Mouse (Mus musculus): ENCODE results near the gene Crhbp. TPM values are rescaled to one million over a fixed set of nuclear protein-coding genes. Genes with fewer than 3 reads are reported as not detected.
A peak's percentile ranks its signal among the peaks of the same experiment; 100 is the strongest.

Gene Crhbp
- polyA plus RNA-seq, 1 experiment from 2014 or later = 0.16 TPM

DNA sequence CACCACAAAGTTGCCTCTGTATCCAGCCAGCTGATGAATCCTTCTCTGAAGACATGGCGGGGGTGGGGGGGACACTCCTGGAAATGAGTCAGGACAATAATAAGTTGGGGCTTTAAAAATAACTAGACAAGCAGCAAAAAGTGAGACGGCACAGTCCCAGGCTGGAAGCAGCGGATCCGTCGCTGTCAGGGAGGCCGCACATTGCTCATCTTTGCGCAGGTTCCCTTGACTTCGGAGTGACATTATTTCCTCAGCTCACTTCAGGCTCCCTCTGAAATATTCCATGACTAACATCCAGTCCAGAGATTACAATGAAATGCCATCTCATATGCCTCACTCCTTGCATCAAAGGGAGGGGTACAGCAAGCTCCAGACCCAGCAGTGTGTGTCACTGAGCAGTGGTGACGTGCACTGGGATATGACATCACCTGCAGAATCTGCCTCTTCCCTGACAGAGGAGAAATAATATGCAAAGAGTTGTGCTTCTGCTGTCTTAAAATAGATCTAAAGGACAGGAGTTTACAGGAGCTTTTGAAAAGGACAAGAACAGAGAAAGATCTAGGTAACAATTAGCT, 6.0 kb upstream of the Crhbp start:
- Histone ChIP-seq H3K27ac (replicated peaks) (no peak overlapping the region), H3K4me3 (replicated peaks) (no peak overlapping the region), H3K4me1 (replicated peaks) (no peaks in the 10 kb centered on the region), H3K9ac (no peak overlapping the region), H3K9me3 (replicated peaks) (no peaks in the 10 kb centered on the region), H3K36me3 (replicated peaks) (no peaks in the 10 kb centered on the region), H3K27me3 (peaks cover 12% of the 10 kb centered on the region), H3K4me2 (no peak overlapping the region)
- 76% methylated on average over 9 of the region's 9 CpGs for WGBS (ENCODE audit: insufficient replicate concordance)
- ATAC-seq (ENCODE audit: insufficient read depth) = no peak

DNA sequence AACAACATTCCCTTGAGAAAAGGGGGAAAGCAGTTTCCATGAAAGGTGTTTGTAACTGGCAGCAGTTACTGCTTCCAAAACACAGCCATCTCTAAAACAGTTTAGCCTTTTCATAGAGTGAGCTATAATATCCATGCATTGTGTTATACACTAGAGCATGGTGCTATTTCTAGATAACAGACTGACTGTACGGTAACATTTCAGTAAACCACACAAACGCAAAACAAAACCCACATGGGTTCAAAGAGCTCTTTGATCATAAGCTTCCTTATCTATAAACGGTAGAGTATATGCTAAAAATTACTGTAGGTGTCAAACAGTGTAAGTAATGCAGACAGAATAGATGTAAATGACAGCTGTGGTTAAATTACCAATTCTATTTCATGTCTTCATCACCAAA, 5.0 kb upstream of the Crhbp start:
- H3K4me2 ChIP-seq = no peak overlapping the region
- H3K4me3 ChIP-seq (replicated peaks) = no peak overlapping the region
- H3K4me1 ChIP-seq (replicated peaks) = no peaks in the 10 kb centered on the region
- no peak for ATAC-seq (ENCODE audit: insufficient read depth)
- 20% methylated on average over 3 of the region's 3 CpGs for WGBS (ENCODE audit: insufficient replicate concordance)
- no peaks in the 10 kb centered on the region for H3K9me3 ChIP-seq (replicated peaks)
- H3K36me3 ChIP-seq (replicated peaks) = no peaks in the 10 kb centered on the region
- H3K27me3 ChIP-seq = peaks cover 22% of the 10 kb centered on the region
- no peak overlapping the region for H3K9ac ChIP-seq
- no peak overlapping the region for H3K27ac ChIP-seq (replicated peaks)

DNA sequence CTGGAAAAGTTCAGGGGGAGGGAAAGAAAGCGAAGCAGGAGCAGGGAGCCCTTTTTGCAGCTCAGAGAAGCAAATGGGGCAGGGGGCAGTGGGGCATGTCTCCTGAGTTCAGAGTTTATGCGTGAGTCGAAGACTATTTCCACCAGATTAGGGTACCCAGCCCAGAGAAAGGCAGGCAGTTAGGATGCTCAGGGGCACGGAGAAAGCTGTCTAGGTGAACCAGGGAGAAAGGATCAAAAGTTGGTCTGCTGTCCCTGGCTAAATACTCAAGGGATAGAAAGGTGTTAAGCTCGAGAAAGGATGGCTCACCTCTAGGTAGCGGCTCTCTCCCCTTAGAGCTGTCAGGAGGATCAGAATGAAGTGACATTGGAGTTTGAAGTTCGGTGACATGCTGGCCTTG, 433 bp downstream of the Crhbp start:
- H3K9ac ChIP-seq = no peak overlapping the region
- WGBS (ENCODE audit: insufficient replicate concordance) = 14% methylated on average over 7 of the region's 7 CpGs

DNA sequence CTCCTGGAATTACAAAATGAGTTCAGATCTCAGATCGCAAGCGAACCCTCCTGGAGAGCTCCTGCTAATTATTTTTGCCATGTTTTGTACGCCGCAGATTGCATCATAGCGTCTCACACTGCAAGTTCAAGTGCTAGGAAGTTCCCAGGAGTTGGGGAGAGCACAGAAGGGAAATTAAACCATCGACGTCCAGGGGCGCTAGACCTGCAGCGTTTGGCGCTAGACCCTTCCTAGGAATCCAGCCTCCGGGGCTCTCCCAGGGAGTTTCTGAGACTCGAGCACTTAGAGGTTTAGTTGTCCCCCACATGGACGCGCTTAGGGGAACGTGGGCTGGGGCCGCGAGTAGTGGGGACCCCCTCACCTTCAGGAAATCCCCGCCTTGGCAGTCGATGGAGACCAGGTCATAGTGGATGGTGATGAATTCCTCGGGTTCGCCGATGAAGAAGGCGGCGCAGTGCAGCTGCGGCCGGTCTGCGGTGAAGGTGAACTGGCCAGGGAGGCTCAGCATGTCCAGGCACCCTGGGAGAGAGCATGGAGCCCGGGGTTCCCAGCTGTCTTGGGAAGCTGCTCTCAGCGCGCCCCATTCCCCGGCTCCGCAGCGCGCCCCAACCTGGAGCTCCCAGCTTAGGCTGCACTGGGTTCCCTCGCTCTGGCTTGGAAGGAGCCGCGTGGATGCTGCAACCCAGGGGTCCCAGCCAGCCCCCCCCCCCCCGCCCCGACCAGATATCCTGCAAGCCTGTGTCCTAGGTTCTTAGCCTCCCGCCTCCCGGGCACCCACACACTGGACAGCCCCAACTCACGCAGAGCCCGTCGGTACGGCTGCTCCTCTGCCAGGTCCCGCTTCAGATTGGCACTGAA, 1.1 kb downstream of the Crhbp start:
- 3% methylated on average over 46 of the region's 46 CpGs for WGBS (ENCODE audit: insufficient replicate concordance)
- Histone ChIP-seq H3K9me3 (replicated peaks) (no peaks in the 10 kb centered on the region), H3K36me3 (replicated peaks) (no peaks in the 10 kb centered on the region), H3K4me3 (replicated peaks) (no peak overlapping the region), H3K4me2 (peak overlapping the region; percentile 40), H3K27ac (replicated peaks) (no peak overlapping the region), H3K4me1 (replicated peaks) (no peaks in the 10 kb centered on the region), H3K27me3 (peaks cover 65% of the 10 kb centered on the region), H3K9ac (no peak overlapping the region)
- ATAC-seq (ENCODE audit: insufficient read depth) = no peak

More for the DNA sequence above, 433 bp downstream of the Crhbp start:
- no peak overlapping the region for H3K4me2 ChIP-seq
- peaks cover 65% of the 10 kb centered on the region for H3K27me3 ChIP-seq
- no peaks in the 10 kb centered on the region for H3K4me1 ChIP-seq (replicated peaks)
- no peak overlapping the region for H3K27ac ChIP-seq (replicated peaks)
- H3K9me3 ChIP-seq (replicated peaks) = no peaks in the 10 kb centered on the region
- H3K36me3 ChIP-seq (replicated peaks) = no peaks in the 10 kb centered on the region
- ATAC-seq (ENCODE audit: insufficient read depth) = no peak
- H3K4me3 ChIP-seq (replicated peaks) = no peak overlapping the region

DNA sequence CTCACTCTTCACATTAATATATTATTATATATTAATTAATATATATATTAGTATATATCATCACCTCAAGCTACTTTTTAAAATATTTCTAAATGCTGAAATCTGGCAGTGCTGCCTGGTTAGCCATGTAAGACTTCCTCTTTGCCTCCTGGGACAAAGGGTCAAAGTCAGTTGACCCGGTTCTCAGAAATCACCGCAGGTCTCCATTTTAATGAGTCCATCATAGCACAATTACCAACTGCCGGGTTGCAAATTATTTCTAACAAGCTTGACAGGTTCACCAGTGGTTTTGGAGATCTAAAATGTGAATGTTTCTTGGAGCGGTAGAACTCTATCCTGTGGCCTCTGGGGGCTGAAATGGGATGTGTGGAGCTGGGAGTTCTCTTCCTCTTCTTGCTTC, 1.8 kb downstream of the Crhbp start:
- no peaks in the 10 kb centered on the region for H3K4me1 ChIP-seq (replicated peaks)
- H3K27ac ChIP-seq (replicated peaks) = no peak overlapping the region
- H3K27me3 ChIP-seq = peaks cover 65% of the 10 kb centered on the region
- no peaks in the 10 kb centered on the region for H3K36me3 ChIP-seq (replicated peaks)
- H3K9me3 ChIP-seq (replicated peaks) = no peaks in the 10 kb centered on the region
- H3K9ac ChIP-seq = no peak overlapping the region
- ATAC-seq (ENCODE audit: insufficient read depth) = no peak
- no peak overlapping the region for H3K4me3 ChIP-seq (replicated peaks)
- H3K4me2 ChIP-seq = no peak overlapping the region
- WGBS (ENCODE audit: insufficient replicate concordance) = 23% methylated on average over 4 of the region's 4 CpGs

DNA sequence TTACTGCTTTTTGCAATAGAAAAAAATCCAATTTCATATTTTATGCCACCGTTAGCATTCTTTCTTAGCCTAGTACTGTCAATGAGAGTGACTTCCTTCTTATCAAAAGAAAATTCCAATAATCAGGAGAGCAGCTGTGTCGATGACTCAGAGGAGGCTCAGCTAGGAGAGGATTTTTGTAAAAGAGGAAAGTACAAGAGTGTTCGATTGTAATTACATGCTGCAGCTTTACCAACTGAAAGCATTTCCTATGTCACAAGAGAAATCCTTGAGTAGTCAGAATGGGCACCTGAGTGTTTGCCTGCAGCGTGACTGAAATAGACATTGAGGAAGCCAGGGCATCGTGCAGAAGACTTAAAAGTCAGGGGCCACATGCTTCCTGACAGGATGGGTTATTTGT, 5.2 kb downstream of the Crhbp start:
- no peaks in the 10 kb centered on the region for H3K36me3 ChIP-seq (replicated peaks)
- H3K9me3 ChIP-seq (replicated peaks) = no peaks in the 10 kb centered on the region
- H3K27me3 ChIP-seq = peaks cover 41% of the 10 kb centered on the region
- no peak overlapping the region for H3K9ac ChIP-seq
- no peak overlapping the region for H3K27ac ChIP-seq (replicated peaks)
- 44% methylated on average over 5 of the region's 5 CpGs for WGBS (ENCODE audit: insufficient replicate concordance)
- H3K4me3 ChIP-seq (replicated peaks) = no peak overlapping the region
- no peak overlapping the region for H3K4me2 ChIP-seq
- H3K4me1 ChIP-seq (replicated peaks) = no peaks in the 10 kb centered on the region
- ATAC-seq (ENCODE audit: insufficient read depth) = no peak

DNA sequence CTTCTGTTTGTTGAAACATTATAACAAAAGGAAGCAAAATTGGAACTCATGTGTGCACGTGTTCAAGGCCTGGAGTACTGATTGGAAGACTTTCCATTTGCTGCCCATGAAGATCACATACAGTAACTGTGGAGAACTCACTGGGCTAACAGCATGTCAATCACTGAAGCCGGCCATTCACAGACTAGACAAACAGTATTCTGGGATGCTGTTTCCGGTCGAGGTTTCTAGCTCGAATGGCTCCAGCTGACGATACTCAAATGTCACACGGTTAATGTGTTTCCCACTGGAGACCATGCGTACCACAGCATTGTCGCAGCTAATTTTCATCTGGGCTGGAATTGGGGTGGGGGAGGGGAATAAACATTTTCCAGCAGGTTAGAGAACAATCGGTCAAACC, 13.0 kb downstream of the Crhbp start:
- Histone ChIP-seq H3K9ac (no peak overlapping the region), H3K4me2 (no peak overlapping the region), H3K36me3 (replicated peaks) (no peaks in the 10 kb centered on the region), H3K4me1 (replicated peaks) (no peaks in the 10 kb centered on the region), H3K4me3 (replicated peaks) (no peak overlapping the region), H3K27ac (replicated peaks) (no peak overlapping the region), H3K27me3 (no peaks in the 10 kb centered on the region), H3K9me3 (replicated peaks) (no peaks in the 10 kb centered on the region)
- 69% methylated on average over 10 of the region's 10 CpGs for WGBS (ENCODE audit: insufficient replicate concordance)
- ATAC-seq (ENCODE audit: insufficient read depth) = no peak

DNA sequence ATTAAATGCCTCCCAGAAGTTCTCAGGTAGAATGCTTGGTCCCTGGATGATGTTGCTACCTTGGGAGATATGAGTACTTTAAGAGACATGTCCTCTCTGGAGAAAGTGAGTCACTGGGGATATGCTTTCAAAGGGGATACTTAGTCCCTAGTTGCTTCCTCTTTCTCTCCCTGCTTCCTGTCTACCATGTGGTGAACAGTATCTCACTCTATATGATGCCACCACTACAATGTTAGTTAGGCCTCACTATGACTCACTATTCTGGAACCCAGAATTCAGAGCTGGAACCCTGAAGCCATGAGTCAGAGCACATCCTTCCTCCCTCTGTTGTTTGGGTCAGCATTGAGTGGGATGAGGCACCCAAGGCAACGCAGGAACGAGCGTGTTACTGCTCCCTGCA, 17.2 kb downstream of the Crhbp start:
- H3K27me3 ChIP-seq = no peaks in the 10 kb centered on the region
- no peaks in the 10 kb centered on the region for H3K4me1 ChIP-seq (replicated peaks)
- H3K9me3 ChIP-seq (replicated peaks) = no peaks in the 10 kb centered on the region
- H3K4me3 ChIP-seq (replicated peaks) = no peak overlapping the region
- WGBS (ENCODE audit: insufficient replicate concordance) = 61% methylated on average over 3 of the region's 3 CpGs
- no peak overlapping the region for H3K9ac ChIP-seq
- no peak for ATAC-seq (ENCODE audit: insufficient read depth)
- H3K27ac ChIP-seq (replicated peaks) = no peak overlapping the region
- no peaks in the 10 kb centered on the region for H3K36me3 ChIP-seq (replicated peaks)
- H3K4me2 ChIP-seq = no peak overlapping the region

DNA sequence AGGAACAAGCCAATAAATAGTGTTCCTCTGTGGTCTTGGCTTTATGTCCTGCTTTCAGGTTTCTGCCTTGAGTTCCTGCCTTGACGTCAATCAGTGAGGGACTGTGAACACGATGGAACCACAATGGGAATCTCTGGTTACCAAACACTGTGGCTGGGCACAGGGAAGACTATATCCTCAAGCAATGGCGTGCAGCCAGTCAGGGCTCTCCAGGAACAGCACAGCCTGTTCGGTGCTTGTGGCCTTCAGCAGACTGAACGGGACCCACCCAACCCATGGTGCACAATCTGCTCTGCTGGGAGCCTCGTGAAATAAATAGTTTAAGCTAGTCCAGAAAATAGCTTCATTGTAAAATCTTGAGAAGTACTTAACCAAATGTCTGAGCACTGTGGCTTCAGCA, 18.3 kb downstream of the Crhbp start:
- no peaks in the 10 kb centered on the region for H3K9me3 ChIP-seq (replicated peaks)
- WGBS (ENCODE audit: insufficient replicate concordance) = 64% methylated on average over 6 of the region's 6 CpGs
- no peak for ATAC-seq (ENCODE audit: insufficient read depth)
- H3K4me3 ChIP-seq (replicated peaks) = no peak overlapping the region
- H3K36me3 ChIP-seq (replicated peaks) = no peaks in the 10 kb centered on the region
- no peaks in the 10 kb centered on the region for H3K27me3 ChIP-seq
- no peaks in the 10 kb centered on the region for H3K4me1 ChIP-seq (replicated peaks)
- no peak overlapping the region for H3K27ac ChIP-seq (replicated peaks)
- H3K9ac ChIP-seq = no peak overlapping the region
- H3K4me2 ChIP-seq = no peak overlapping the region

DNA sequence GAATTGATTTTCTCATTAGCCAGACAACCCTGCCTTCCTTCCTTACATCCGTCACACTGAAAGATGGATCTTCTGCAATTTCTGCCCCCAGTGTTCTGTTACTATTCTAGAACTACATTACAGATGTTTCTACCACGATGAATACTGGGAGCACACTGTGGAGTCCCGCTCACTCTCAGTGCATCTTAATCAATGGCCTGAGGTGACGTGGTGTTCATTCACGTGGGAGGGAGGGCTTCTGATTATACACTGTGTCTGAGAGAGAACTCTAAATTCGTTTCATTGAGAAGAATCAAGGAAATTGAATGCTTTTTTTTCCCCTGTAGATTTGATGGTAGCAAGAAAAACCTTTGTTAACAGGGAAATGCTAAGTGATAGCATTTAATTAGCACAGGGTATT, 19.2 kb downstream of the Crhbp start:
- no peak for ATAC-seq (ENCODE audit: insufficient read depth)

DNA sequence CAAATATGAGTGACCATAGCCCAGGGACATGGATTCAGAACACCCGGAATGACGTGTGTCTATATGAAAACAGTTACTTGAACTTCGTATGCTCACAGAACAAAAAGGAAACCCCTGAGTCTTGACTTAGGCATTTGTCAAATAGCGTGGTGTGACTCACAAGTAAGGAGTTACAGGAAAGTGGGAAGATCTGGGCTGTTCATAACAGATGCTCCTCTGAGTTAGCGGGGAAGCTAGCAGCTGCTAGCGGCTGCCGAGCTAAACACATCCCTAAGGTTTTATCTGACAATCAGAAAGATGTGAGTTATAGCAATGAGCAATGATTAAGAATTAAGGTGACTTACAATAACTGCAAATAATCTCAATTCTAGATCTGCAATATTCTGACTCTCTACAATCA, 19.8 kb downstream of the Crhbp start:
- Histone ChIP-seq H3K4me2 (no peak overlapping the region), H3K9me3 (replicated peaks) (no peaks in the 10 kb centered on the region), H3K4me3 (replicated peaks) (no peak overlapping the region), H3K4me1 (replicated peaks) (no peaks in the 10 kb centered on the region), H3K36me3 (replicated peaks) (no peaks in the 10 kb centered on the region), H3K9ac (no peak overlapping the region), H3K27me3 (no peaks in the 10 kb centered on the region), H3K27ac (replicated peaks) (no peak overlapping the region)
- 70% methylated on average over 7 of the region's 7 CpGs for WGBS (ENCODE audit: insufficient replicate concordance)
- ATAC-seq (ENCODE audit: insufficient read depth) = no peak

More for the DNA sequence above, 19.2 kb downstream of the Crhbp start:
- 50% methylated on average over 6 of the region's 6 CpGs for WGBS (ENCODE audit: insufficient replicate concordance)
- Histone ChIP-seq H3K27ac (replicated peaks) (no peak overlapping the region), H3K9ac (no peak overlapping the region), H3K4me2 (no peak overlapping the region), H3K27me3 (no peaks in the 10 kb centered on the region), H3K36me3 (replicated peaks) (no peaks in the 10 kb centered on the region), H3K4me3 (replicated peaks) (no peak overlapping the region), H3K4me1 (replicated peaks) (no peaks in the 10 kb centered on the region), H3K9me3 (replicated peaks) (no peaks in the 10 kb centered on the region)

Measured in liver, embryonic 15.5 days (tissue).